ENCODE assay signal across 10 mouse cellular contexts in the genomic region with DNA sequence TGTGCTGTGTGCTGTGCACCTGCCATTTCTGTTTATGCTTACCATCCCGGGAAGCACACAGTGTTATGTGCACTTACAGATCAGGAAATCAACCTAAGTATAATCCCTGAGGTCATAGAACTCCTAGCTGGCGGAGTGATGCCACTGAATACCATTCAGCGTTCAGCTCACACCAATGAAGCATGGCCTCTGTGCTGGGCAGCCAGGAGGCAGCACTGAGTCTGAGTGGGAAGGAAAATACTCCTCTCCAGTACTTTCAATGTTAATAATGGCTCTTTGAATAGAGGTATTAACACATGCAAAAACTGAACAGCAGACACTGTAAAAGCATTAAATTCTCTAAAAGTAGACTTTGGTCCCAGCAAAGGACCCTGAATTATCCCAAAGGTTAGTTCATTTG.
DNase-seq lines count a peak whose midpoint lies in the region; ATAC-seq and TF ChIP-seq lines count a peak whose summit lies in the region.
"Had no signal": no experiment of that assay in that cellular context is flagged by ENCODE, and none has a peak within 500 bp of the region (broad histone marks: within the 10 kb centered on the region; RNA-seq: fewer than 3 reads in every experiment).

No protein-coding gene starts in this region.

- no peaks in the 10 kb centered on the region for H3K4me1 ChIP-seq in liver, embryonic 14.5 days (replicated peaks; ENCODE audit: control insufficient read depth in 2 of 2, insufficient read depth in 2 of 2, low read length in 1 of 2)
- H3K4me1 ChIP-seq: limb, embryonic 15.5 days had no signal

- DNase-seq in embryo, embryonic 10 days (ENCODE audit: low spot score), result peak; percentile 14
- DNase-seq in embryo, embryonic 9.5 days (ENCODE audit: extremely low spot score), result no peak
- no peak for DNase-seq in liver, embryonic 14.5 days (ENCODE audit: low read depth in 3 of 3, low spot score in 3 of 3)
- no peak for DNase-seq in liver
- DNase-seq in NIH3T3 (ENCODE audit: low read depth), result peak; percentile 32
- peak; percentile 5 for DNase-seq in induced T-regulatory cell, adult 2 months (ENCODE audit: low read depth)
- no peak for DNase-seq in right cerebral cortex, postnatal 25 days
- no peak for DNase-seq in urinary bladder, postnatal 25 days (ENCODE audit: low spot score)
- DNase-seq: right cerebral cortex, postnatal 14 days had no signal

- WGBS in liver, embryonic 14.5 days (ENCODE audit: insufficient replicate concordance), result 46% methylated on average over 3 of the region's 3 CpGs

- no peaks in the 10 kb centered on the region for H3K36me3 ChIP-seq in liver, embryonic 14.5 days (replicated peaks; ENCODE audit: control insufficient read depth, insufficient read depth, low read depth)
- H3K36me3 ChIP-seq: limb, embryonic 15.5 days had no signal

- no peak overlapping the region for H3K4me3 ChIP-seq in liver, embryonic 14.5 days (ENCODE audit: insufficient read depth in 1 of 2, low read depth in 2 of 2, low read length in 2 of 2)
- H3K4me3 ChIP-seq: limb, embryonic 15.5 days had no signal

- peak; percentile 39; the same call in 1 of the 2 replicates for TF ChIP-seq CTCF in liver, embryonic 14.5 days (IDR thresholded peaks at IDR 0.05; ENCODE audit: low read depth)

- no peak for TF ChIP-seq EP300 in liver, embryonic 14.5 days (IDR thresholded peaks at IDR 0.05; ENCODE audit: low read depth)

- no peak overlapping the region for H3K4me2 ChIP-seq in liver, embryonic 14.5 days (ENCODE audit: low read depth)
- H3K4me2 ChIP-seq: limb, embryonic 15.5 days had no signal

- H3K9me3 ChIP-seq in liver, embryonic 14.5 days (ENCODE audit: control insufficient read depth, low read length), result no peaks in the 10 kb centered on the region
- H3K9me3 ChIP-seq: limb, embryonic 15.5 days had no signal

- no peak overlapping the region for H3K9ac ChIP-seq in liver, embryonic 14.5 days (replicated peaks)
- H3K9ac ChIP-seq: limb, embryonic 15.5 days had no signal

- ATAC-seq in liver, embryonic 14.5 days (ENCODE audit: insufficient read depth), result no peak

- no peaks in the 10 kb centered on the region for H3K27me3 ChIP-seq in liver, embryonic 14.5 days (ENCODE audit: control insufficient read depth, insufficient read depth, low read length)
- H3K27me3 ChIP-seq: limb, embryonic 15.5 days had no signal

- no peak overlapping the region for H3K27ac ChIP-seq in liver, embryonic 14.5 days
- H3K27ac ChIP-seq: limb, embryonic 15.5 days had no signal

Comparison
In these comparisons a context has a peak if more than half of its experiments do, and no peak if none do; other contexts are left out.
1. DNase-seq: peak in embryo, embryonic 10 days (single experiment), NIH3T3 (single experiment) and induced T-regulatory cell, adult 2 months (single experiment); none in embryo, embryonic 9.5 days (single experiment), liver, embryonic 14.5 days (0 of 3), liver (single experiment), right cerebral cortex, postnatal 25 days (single experiment) and urinary bladder, postnatal 25 days (single experiment).